Mouse (Mus musculus): ENCODE measurements around the gene Ap4s1.

Ap4s1 gene

DNA sequence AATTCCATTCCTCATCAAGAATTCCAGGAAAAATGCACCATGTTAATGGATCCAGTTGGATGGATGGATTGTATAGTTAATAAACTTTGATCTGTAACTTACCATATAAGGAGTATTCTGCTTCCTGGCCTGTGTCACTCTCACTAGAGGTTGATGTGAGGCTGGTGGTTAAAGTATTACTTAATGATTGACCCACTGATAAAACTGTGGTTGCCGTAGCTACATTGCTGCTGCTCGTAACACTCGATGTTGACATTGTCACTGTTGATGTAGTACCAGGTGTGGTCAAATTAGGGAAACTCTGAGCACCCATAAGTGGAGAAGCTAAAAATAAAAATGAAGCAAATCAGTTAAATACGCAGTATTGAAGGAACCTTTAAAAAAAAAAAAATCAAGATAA, 76.6 kb downstream of the Ap4s1 start:
- DNase-seq (ENCODE audit: low read depth, low spot score), result no peak

DNA sequence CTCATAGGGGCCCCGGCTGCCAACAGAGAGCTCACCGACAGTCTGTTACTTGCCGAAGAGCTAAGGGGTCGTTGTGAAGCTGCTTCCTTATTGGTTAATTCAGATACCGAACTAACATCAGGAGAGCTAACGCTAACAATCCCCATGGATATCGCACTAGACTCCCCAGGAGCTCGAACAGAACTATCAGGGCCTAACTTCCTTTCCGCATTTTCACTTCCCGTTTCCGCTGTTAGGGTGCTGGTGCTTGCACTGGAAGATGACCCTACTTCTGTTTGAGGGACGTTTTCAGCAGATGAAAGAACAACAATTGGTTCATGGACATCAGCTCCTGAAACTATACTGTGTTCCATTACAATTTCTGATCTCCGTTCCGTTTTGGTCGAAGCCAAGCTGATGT, 77.9 kb downstream of the Ap4s1 start:
- DNase-seq (ENCODE audit: low read depth, low spot score), result no peak

DNA sequence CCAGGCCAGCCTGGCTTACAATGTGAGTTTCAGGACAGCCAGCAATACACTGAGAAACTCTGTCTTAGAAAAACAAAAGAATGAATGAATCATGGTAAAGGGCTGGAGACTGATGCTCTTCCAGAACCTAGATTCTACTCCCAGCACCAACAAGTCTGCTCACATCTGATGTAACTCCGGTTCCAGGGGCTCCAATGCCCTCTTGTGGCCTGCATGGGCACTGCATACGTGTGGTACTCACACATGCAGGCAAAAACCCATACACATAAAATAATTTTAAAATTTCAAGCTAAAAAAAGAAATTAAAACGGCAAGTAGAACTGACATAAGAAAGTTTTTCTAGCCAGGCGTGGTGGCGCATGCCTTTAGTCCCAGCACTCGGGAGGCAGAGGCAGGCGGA, 94.0 kb downstream of the Ap4s1 start:
- peak; percentile 22 for DNase-seq (ENCODE audit: low read depth, low spot score)

All from WW6 (cell line).